Mouse (Mus musculus): Measurements from ENCODE around the gene Fbxw7. TPM values are rescaled to one million over a fixed set of nuclear protein-coding genes. Genes with fewer than 3 reads are reported as not detected.
A peak's percentile ranks its signal among the peaks of the same experiment; 100 is the strongest.

Fbxw7 gene
- polyA plus RNA-seq, 1 experiment, result 10.6 TPM

DNA sequence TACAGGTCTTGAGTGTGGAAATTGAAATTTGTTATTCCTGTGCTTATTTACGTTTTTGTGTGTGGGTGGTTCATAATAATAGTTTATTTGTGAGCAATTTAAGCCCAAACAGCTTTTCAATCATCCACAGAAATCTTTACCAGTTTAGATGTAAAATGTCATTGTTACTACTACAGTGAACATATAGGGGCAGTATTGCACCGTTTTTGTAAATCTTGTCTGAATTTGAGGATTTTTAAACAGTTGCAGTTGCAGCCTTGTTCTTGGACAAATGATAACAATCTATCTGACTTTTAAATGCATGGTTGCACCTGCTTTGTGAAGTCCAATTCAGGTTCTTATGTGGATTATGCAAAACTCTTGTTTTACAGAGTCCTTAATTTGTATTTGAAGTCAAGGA is 121.2 kb downstream of the Fbxw7 start:
- Histone ChIP-seq H3K27ac (ENCODE audit: insufficient read depth, low read depth, low read length) (no peak overlapping the region), H3K4me1 (ENCODE audit: control insufficient read depth, insufficient read depth, low read length) (peaks cover 10% of the 10 kb centered on the region), H3K4me3 (ENCODE audit: insufficient read depth, low read length) (no peak overlapping the region)
- no peak for TF ChIP-seq POLR2A (IDR thresholded peaks at IDR 0.05; ENCODE audit: borderline replicate concordance, low read depth, low read length)
- TF ChIP-seq CTCF (IDR thresholded peaks at IDR 0.05; ENCODE audit: low read depth, low read length), result no peak

DNA sequence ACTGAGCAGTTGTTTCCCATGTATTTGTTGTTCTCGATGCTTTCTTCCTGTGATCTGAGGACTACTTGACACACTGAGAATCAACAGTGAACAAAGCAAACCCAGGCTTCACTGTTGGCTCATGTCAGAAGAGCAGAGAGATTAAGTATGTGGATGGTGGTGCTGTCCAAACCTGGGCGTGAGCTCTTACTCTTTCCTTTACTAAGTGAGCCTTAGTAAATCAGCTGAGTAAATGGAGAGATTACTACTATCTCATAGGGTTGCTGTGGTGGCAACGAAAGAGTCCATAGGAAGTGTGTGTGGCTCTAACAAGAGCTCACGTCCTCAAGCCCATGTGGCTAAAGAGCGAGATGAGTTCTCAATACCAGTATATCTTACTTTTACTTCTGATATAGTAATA is 121.9 kb downstream of the Fbxw7 start:
- Histone ChIP-seq H3K27ac (ENCODE audit: insufficient read depth, low read depth, low read length) (no peak overlapping the region), H3K4me3 (ENCODE audit: insufficient read depth, low read length) (no peak overlapping the region), H3K4me1 (ENCODE audit: control insufficient read depth, insufficient read depth, low read length) (peaks cover 12% of the 10 kb centered on the region)
- TF ChIP-seq CTCF (IDR thresholded peaks at IDR 0.05; ENCODE audit: low read depth, low read length), result no peak

DNA sequence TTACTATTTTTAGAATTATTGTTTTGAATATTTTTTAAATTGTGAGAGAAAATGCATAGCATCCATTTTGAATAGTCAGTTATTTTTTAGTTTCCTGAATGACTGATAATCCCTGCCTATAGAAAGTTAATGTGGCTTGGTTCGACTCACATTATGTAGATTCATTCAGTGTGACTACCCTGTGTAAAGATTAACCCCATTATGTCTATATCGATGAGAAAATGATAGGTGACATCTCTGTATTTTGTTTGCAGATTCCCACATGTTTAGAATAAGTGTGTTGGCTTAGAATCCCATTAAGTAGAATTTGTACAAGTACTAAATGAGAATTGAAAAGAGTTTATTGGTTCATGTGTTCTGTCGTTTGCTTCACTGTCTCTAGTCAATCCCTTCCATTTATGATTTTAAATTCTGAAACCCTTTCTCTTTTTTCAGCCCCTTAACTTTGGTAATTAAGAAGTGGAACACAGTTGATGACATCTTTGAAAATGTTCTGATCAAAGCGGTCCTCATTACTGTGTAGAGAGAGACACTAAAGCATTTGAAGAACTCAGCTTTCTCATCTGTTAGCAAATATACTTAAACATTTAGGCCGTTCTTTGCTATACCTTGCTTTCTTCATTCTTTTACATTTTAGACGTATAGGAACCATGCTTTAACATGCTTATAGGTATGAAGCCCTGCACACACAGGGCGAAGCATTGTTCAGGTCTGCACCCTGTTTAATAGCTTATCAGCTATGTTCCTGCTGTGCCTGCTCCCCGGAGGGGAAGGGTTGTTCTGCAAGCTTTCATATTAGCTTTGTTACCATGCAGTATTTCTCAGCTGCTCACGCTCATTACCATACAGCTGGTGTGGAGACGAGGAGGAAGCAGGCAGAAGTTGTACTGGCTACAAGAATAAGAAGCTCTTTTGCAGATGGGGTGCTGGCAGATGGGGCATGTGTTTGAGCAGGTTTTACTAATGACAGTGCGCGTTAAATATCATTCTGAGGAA is 122.6 kb downstream of the Fbxw7 start:
- TF ChIP-seq POLR2A (IDR thresholded peaks at IDR 0.05; ENCODE audit: borderline replicate concordance, low read depth, low read length) (no peak), CTCF (IDR thresholded peaks at IDR 0.05; ENCODE audit: low read depth, low read length) (no peak)
- Histone ChIP-seq H3K4me1 (ENCODE audit: control insufficient read depth, insufficient read depth, low read length) (peaks cover 13% of the 10 kb centered on the region), H3K27ac (ENCODE audit: insufficient read depth, low read depth, low read length) (no peak overlapping the region), H3K4me3 (ENCODE audit: insufficient read depth, low read length) (no peak overlapping the region)

DNA sequence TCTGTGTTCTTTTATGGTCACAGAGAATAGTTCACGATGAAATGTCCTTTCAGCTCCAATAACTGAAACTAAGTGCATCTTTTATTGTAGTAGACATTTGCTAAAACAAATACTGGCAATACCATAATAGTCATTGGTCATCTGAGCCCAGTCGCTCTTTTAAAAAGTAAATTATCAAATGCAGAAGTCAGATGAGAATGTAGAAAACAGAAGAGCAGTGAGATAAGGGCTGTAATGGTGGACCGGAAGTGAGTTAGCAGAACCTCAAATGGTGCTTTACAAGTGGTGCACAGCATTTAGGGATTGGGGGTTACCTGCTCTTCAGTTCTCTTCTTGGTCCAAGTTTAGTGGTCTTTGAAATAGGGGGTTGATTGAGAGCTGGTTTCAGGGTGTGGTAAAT is 129.9 kb downstream of the Fbxw7 start:
- TF ChIP-seq POLR2A (IDR thresholded peaks at IDR 0.05; ENCODE audit: borderline replicate concordance, low read depth, low read length) (no peak), CTCF (IDR thresholded peaks at IDR 0.05; ENCODE audit: low read depth, low read length) (no peak)
- Histone ChIP-seq H3K4me1 (ENCODE audit: control insufficient read depth, insufficient read depth, low read length) (peaks cover 14% of the 10 kb centered on the region), H3K27ac (ENCODE audit: insufficient read depth, low read depth, low read length) (0 out of 2 replicates have a peak overlapping the region, but pooled peaks have one; percentile 12), H3K4me3 (ENCODE audit: insufficient read depth, low read length) (no peak overlapping the region)

DNA sequence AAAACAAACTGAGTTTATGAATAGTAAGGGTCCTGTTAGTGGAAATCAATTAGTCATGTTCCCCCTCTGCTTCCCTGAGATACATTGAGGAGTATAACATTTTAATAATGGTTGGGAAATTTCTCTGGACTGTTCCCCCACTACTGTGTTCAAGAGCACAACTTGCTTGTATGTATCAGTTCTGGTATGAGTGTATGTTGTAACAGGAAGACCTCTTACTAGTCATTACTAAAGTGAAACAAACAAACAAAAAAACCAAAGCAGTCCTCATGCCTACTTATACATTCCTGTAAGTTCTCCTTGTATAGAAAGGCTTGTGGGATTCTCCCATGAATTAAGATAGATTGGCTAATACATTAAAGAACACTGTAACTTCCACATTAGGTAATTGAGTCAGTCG is 131.3 kb downstream of the Fbxw7 start:
- no peak for TF ChIP-seq POLR2A (IDR thresholded peaks at IDR 0.05; ENCODE audit: borderline replicate concordance, low read depth, low read length)
- no peak for TF ChIP-seq CTCF (IDR thresholded peaks at IDR 0.05; ENCODE audit: low read depth, low read length)
- H3K27ac ChIP-seq (ENCODE audit: insufficient read depth, low read depth, low read length), result no peak overlapping the region
- no peak overlapping the region for H3K4me3 ChIP-seq (ENCODE audit: insufficient read depth, low read length)

DNA sequence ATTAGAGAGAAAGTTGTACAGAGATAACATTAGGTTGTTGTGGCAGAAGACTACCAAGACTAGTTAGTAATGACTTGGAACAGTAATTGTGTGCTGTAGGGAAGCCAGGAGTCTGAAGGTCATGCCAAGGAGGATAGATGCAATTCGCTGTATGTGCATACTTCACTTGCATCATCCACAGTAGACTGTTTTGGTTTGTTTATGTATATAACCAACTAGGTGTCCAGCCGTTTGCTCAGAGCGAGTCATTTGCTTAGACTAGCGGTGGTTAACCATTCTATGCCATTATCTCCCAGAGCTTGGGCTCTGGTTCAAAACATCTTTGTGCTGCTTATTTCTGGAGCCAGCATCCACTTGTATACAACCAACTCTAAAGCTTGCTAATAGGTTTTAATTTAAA is 134.3 kb downstream of the Fbxw7 start:
- Histone ChIP-seq H3K27ac (ENCODE audit: insufficient read depth, low read depth, low read length) (no peak overlapping the region), H3K4me1 (ENCODE audit: control insufficient read depth, insufficient read depth, low read length) (peaks cover 9% of the 10 kb centered on the region), H3K4me3 (ENCODE audit: insufficient read depth, low read length) (no peak overlapping the region)
- TF ChIP-seq CTCF (IDR thresholded peaks at IDR 0.05; ENCODE audit: low read depth, low read length) (no peak), POLR2A (IDR thresholded peaks at IDR 0.05; ENCODE audit: borderline replicate concordance, low read depth, low read length) (no peak)

More for the DNA sequence above, 131.3 kb downstream of the Fbxw7 start:
- peaks cover 14% of the 10 kb centered on the region for H3K4me1 ChIP-seq (ENCODE audit: control insufficient read depth, insufficient read depth, low read length)

DNA sequence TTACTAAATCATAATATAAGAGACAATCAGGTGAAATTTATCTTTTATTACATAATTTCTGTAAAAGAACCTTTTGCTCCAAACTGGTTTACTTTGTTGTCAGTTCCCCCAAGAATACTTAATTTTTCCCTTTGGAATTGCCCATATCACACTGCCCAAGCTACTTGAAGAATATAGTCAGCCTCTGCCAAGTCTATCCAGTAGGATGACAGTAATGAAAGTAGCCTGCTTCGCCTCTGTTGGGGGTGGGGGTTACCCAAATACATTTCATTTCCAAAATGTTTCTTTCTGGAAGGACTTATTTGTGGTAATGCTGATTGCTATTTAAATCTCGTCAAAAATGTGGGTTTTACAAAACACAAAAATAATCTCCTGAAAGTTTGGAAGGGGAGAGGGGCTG is 136.6 kb downstream of the Fbxw7 start:
- Histone ChIP-seq H3K4me3 (ENCODE audit: insufficient read depth, low read length) (no peak overlapping the region), H3K27ac (ENCODE audit: insufficient read depth, low read depth, low read length) (no peak overlapping the region), H3K4me1 (ENCODE audit: control insufficient read depth, insufficient read depth, low read length) (no peaks in the 10 kb centered on the region)
- TF ChIP-seq POLR2A (IDR thresholded peaks at IDR 0.05; ENCODE audit: borderline replicate concordance, low read depth, low read length), result no peak
- no peak for TF ChIP-seq CTCF (IDR thresholded peaks at IDR 0.05; ENCODE audit: low read depth, low read length)

DNA sequence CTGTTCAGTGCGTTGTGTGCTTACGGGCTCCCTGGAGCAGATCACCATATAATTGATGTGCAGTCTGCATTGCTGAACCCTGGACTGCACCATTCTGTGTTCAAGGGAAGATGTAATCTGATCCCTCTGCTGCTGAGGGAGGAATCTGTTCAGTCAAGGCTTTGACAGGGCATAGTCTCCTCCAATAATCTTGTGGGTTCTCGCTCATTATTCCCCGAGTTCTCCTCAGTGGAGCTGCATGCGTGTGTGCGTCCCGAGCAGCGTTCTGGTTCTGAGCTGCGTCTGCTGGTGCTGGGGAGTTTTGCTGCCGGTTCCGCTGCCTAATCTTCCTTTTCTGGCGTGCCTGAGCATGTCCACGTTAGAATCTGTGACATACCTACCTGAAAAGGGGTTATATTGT is 137.1 kb downstream of the Fbxw7 start:
- no peak overlapping the region for H3K27ac ChIP-seq (ENCODE audit: insufficient read depth, low read depth, low read length)

DNA sequence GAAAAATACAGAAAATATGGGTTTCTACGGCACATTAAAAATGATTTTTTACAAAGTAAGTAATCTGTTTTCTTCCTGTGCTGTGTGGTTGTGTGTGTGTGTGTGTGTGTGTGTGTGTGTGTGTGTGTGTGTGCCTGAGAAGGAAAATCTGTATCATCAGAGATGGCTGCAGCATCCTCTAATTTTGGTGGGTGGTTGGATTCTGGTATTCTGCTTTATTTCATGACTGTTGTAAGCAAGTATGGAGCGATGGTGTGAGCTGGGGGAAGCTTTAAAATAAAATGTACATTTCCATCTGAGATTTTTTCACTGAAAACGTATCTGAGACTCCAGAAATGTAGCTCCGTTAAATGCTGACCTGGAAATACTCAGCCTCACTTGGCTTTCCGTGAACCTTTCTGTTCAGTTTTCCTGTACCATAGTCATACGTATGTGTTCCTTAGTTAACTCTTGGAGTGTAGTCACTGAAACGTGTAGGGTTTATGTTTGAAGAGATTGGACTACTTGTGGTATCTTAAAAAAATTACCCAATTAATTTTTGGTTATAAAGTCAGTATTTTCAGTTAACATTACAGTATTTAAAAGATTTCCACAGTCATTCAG is 137.6 kb downstream of the Fbxw7 start:
- Histone ChIP-seq H3K4me3 (ENCODE audit: insufficient read depth, low read length) (no peak overlapping the region), H3K27ac (ENCODE audit: insufficient read depth, low read depth, low read length) (no peak overlapping the region), H3K4me1 (ENCODE audit: control insufficient read depth, insufficient read depth, low read length) (no peaks in the 10 kb centered on the region)
- no peak for TF ChIP-seq CTCF (IDR thresholded peaks at IDR 0.05; ENCODE audit: low read depth, low read length)
- no peak for TF ChIP-seq POLR2A (IDR thresholded peaks at IDR 0.05; ENCODE audit: borderline replicate concordance, low read depth, low read length)

More for the DNA sequence above, 137.1 kb downstream of the Fbxw7 start:
- TF ChIP-seq CTCF (IDR thresholded peaks at IDR 0.05; ENCODE audit: low read depth, low read length), result no peak
- TF ChIP-seq POLR2A (IDR thresholded peaks at IDR 0.05; ENCODE audit: borderline replicate concordance, low read depth, low read length), result no peak
- Histone ChIP-seq H3K4me3 (ENCODE audit: insufficient read depth, low read length) (no peak overlapping the region), H3K4me1 (ENCODE audit: control insufficient read depth, insufficient read depth, low read length) (no peaks in the 10 kb centered on the region)
